Mouse (Mus musculus) liver, adult 2 months (tissue): Measurements from ENCODE around the gene Gm27021. TPM values are rescaled to one million over a fixed set of nuclear protein-coding genes. Genes with fewer than 3 reads are reported as not detected.
A peak's percentile ranks its signal among the peaks of the same experiment; 100 is the strongest.

Source experiments
- DNase-seq: peaks from one replicate; pipeline ENCODE4 v3.0.0-alpha.2; 2011; ENCODE audit warnings: low read depth, low spot score; ENCODE audit errors: extremely low read depth
- H3K27ac ChIP-seq: fragments of 200-500 bp; replicated peaks from 2 replicates; pipeline ENCODE4 v1.5.1; 2012; ENCODE audit warnings: low read depth, mild to moderate bottlenecking, control low read depth, inconsistent platforms, low read length; ENCODE audit not compliant: insufficient read depth
- H3K27me3 ChIP-seq: fragments of 200-500 bp; 2 replicates; pipeline ENCODE4 v1.6.1; 2012; ENCODE audit warnings: mild to moderate bottlenecking, moderate library complexity, low read length, inconsistent platforms; ENCODE audit not compliant: control insufficient read depth, insufficient read depth
- H3K36me3 ChIP-seq: fragments of 200-500 bp; 2 replicates; pipeline ENCODE4 v1.6.1; 2012; ENCODE audit warnings: low read length, inconsistent platforms; ENCODE audit not compliant: control insufficient read depth, insufficient read depth
- H3K4me1 ChIP-seq: fragments of 200-500 bp; 2 replicates; pipeline ENCODE4 v1.6.1; 2011; ENCODE audit warnings: low read length; ENCODE audit not compliant: control insufficient read depth, insufficient read depth
- H3K4me3 ChIP-seq: fragments of 200-500 bp; 2 replicates; pipeline ENCODE4 v1.5.1; 2011; ENCODE audit warnings: low read depth, mild to moderate bottlenecking, control low read depth, low read length, moderate library complexity; ENCODE audit not compliant: insufficient read depth
- H3K79me2 ChIP-seq: fragments of 200-500 bp; 2 replicates; pipeline ENCODE4 v1.6.1; 2012; ENCODE audit warnings: inconsistent platforms, mild to moderate bottlenecking, low read length, moderate library complexity; ENCODE audit not compliant: control insufficient read depth, insufficient read depth
- H3K9ac ChIP-seq: fragments of 200-500 bp; 2 replicates; pipeline ENCODE4 v1.6.1; 2012; ENCODE audit warnings: low read depth, mild to moderate bottlenecking, control low read depth, inconsistent platforms, low read length
- CTCF ChIP-seq: fragments of 200-500 bp; IDR thresholded peaks from 2 replicates; pipeline ENCODE4 v1.5.1; 2011; ENCODE audit warnings: low read depth, low read length, control low read depth
- POLR2A ChIP-seq: fragments of 200-500 bp; IDR thresholded peaks from 2 replicates; pipeline ENCODE4 v1.6.1; 2011; ENCODE audit warnings: low read length, control low read depth; ENCODE audit not compliant: insufficient read depth; ENCODE audit errors: extremely low read depth
- WGBS: fragments of 180-500 bp; shearing (Covaris S2); methylation state at CpG from one replicate; pipeline ENCODE4 v1.1.7; 2018; 5-methylcytosine and 5-hydroxymethylcytosine counted together
- polyA plus RNA-seq: library from polyadenylated mRNA; depleted of rRNA; stranded (reverse); fragments of >200 nt; gene quantifications from 2 replicates; pipeline ENCODE4 v1.2.3, GENCODE M21; 2012
- total RNA-seq: library from RNA; depleted of rRNA; stranded (reverse); fragments of >200 nt; gene quantifications from 2 replicates; pipeline ENCODE4 v1.2.3, GENCODE M21; 2014

Gene Gm27021
- total and polyA plus RNA-seq, 2 experiments, result not detected

DNA sequence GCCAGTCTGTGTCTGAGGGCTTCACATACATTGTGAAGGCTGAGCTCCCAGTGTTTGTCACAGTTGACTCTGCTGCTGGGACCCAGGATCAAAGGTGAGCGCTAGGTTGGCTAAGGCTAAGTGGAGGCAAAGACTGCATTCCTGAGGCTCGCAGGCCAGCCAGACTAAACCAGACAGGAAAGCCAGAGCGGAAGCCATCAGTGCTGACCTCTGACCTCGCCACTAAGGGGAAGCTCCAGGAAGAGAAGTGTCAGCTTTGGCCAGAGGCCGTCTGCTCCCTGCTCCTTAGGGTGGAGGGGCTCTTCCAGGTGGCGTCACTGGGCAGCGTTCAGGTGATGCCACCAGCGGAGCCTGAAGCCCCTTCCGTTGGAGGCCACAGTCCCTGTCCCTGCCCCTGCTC is 92.1 kb downstream of the Gm27021 start:
- H3K9ac ChIP-seq, result no peak overlapping the region
- no peaks in the 10 kb centered on the region for H3K27me3 ChIP-seq
- TF ChIP-seq CTCF (no peak), POLR2A (no peak)
- 64% methylated on average over 9 of the region's 9 CpGs for WGBS
- H3K4me3 ChIP-seq, result no peak overlapping the region
- DNase-seq, result no peak
- no peaks in the 10 kb centered on the region for H3K4me1 ChIP-seq
- H3K79me2 ChIP-seq, result no peaks in the 10 kb centered on the region
- peaks cover 65% of the 10 kb centered on the region for H3K36me3 ChIP-seq
- H3K27ac ChIP-seq, result no peak overlapping the region

DNA sequence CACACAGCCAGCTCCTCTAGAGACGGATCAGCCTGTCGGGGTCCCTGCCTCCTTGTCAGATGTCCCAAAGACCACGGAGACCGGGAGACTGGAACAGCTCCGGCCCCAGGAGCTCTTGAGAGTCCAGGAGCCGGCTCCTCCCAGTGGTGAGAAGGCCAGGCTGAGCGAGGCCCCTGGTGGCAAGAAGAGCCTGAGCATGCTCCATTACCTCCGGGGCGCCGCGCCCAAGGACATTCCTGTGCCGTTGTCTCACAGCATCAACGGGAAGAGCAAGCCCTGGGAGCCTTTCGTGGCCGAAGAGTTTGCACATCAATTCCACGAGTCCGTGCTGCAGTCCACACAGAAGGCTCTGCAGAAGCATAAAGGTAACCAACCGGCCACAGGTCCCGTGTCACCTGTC is 92.9 kb downstream of the Gm27021 start:
- no peak for TF ChIP-seq CTCF
- no peak for TF ChIP-seq POLR2A
- H3K9ac ChIP-seq, result no peak overlapping the region
- H3K27me3 ChIP-seq, result no peaks in the 10 kb centered on the region
- peaks cover 65% of the 10 kb centered on the region for H3K36me3 ChIP-seq
- H3K79me2 ChIP-seq, result no peaks in the 10 kb centered on the region
- DNase-seq, result no peak
- WGBS, result 87% methylated on average over 19 of the region's 19 CpGs
- no peak overlapping the region for H3K27ac ChIP-seq
- H3K4me3 ChIP-seq, result no peak overlapping the region
- H3K4me1 ChIP-seq, result no peaks in the 10 kb centered on the region

DNA sequence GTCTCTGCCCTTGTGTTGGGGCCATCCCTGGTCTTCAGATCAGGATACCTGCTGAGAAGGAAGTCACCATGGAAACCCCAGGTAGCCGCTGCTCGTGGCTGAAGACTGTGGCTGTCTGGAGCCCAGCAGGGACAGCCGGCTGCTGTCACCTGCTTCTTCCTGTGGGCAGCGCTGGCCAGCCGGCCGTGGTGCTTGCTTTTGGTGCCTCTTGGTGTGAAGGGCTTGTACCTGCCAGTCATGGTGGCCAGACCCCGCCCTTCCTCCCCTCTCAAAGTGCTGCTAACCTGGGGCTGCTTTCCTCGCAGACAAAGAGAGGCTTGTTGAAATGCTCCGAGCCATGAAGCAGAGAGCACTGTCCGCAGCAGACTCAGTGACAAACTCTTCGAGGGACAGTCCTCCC is 94.0 kb downstream of the Gm27021 start:
- Histone ChIP-seq H3K27me3 (no peaks in the 10 kb centered on the region), H3K4me1 (no peaks in the 10 kb centered on the region), H3K27ac (no peak overlapping the region), H3K9ac (no peak overlapping the region), H3K36me3 (peaks cover 61% of the 10 kb centered on the region), H3K79me2 (no peaks in the 10 kb centered on the region), H3K4me3 (no peak overlapping the region)
- DNase-seq, result no peak
- WGBS, result 97% methylated on average over 11 of the region's 11 CpGs
- TF ChIP-seq POLR2A (no peak), CTCF (no peak)

DNA sequence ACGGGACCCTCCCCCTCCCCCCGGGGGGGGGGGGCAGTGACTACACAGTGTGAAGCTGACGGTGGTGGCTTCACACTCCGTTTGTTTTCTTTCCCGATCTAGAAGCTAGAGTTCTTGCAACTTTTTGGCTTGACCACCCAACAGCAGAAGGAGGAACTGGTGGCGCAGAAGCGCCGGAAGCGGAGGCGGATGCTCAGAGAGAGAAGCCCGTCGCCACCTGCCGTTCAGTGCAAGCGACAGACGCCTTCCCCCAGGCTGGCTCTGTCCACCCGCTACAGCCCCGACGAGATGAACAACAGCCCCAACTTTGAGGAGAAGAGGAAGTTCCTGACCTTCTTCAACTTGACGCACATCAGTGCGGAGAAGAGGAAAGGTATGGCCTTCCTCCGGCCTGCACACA is 95.3 kb downstream of the Gm27021 start:
- no peak for TF ChIP-seq POLR2A
- no peak for TF ChIP-seq CTCF
- DNase-seq, result no peak
- Histone ChIP-seq H3K27me3 (no peaks in the 10 kb centered on the region), H3K4me1 (no peaks in the 10 kb centered on the region), H3K27ac (no peak overlapping the region), H3K79me2 (no peaks in the 10 kb centered on the region), H3K36me3 (peaks cover 53% of the 10 kb centered on the region), H3K9ac (no peak overlapping the region), H3K4me3 (no peak overlapping the region)
- 86% methylated on average over 21 of the region's 21 CpGs for WGBS

DNA sequence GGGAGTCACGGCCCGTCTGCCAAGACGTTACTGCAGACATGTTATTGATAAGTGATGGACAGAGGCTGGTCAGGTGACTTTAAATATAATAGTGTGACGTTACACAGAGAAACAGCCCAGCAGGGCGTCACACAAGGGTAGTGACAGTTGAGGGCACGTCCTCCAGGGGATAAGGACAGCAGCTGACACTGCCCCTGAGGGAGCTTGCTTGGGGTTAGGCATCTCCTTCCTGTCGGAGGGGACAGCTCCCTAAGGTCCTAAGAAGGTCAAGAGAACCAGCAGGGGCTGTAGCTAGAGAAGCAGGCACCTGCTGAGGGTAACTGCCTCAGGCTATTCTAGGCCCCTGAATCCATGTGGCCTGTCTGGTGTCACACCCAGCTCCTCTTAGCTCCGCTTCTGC is 96.3 kb downstream of the Gm27021 start:
- no peaks in the 10 kb centered on the region for H3K4me1 ChIP-seq
- TF ChIP-seq POLR2A (no peak), CTCF (no peak)
- H3K4me3 ChIP-seq, result no peak overlapping the region
- no peak overlapping the region for H3K27ac ChIP-seq
- peaks cover 44% of the 10 kb centered on the region for H3K36me3 ChIP-seq
- no peaks in the 10 kb centered on the region for H3K79me2 ChIP-seq
- no peak overlapping the region for H3K9ac ChIP-seq
- WGBS, result 96% methylated on average over 8 of the region's 8 CpGs
- no peak for DNase-seq
- H3K27me3 ChIP-seq, result no peaks in the 10 kb centered on the region

DNA sequence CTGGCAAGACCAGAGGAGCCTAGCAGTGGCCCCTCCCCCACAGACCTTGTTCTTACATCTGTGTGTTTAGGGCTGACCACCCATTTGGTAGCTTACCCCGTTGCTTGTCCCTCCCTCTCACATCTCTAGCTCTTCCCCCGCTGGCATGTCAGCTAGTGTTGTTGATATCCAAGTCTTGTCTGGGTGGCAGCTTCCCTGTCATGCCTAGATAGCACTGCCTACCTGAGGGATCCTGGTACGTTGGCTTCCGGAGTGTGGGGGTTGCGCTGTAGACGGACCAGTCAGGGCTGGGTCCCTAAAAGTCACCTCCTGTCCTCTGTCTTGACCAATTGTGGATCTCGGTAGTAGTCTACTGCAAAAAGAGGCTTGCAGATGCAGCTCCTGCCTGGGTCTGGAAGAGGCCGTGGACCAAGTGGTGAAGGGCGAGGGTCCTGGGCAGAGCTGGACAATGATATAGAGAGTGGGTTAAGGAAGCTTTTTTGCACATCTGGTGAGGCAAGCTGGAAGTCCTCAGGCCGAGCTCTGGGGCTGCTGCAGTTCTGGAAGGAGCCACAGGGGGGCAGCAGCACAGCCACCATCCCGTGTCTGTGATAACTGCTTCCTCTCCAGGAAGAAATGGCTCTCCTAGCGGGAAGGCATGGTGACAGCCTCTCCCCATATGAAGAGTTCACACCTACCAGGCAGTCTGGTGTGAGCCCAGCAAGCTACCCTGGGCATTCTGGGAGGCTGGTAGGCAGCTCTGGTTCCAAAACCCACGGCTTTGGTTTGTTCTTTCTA is 97.8 kb downstream of the Gm27021 start:
- 64% methylated on average over 13 of the region's 13 CpGs for WGBS
- H3K27ac ChIP-seq, result no peak overlapping the region

More for the DNA sequence above, 97.8 kb downstream of the Gm27021 start:
- peaks cover 38% of the 10 kb centered on the region for H3K36me3 ChIP-seq
- no peak for TF ChIP-seq POLR2A
- TF ChIP-seq CTCF, result peak; percentile 96
- H3K4me3 ChIP-seq, result no peak overlapping the region
- H3K9ac ChIP-seq, result no peak overlapping the region
- no peaks in the 10 kb centered on the region for H3K4me1 ChIP-seq
- H3K79me2 ChIP-seq, result no peaks in the 10 kb centered on the region
- DNase-seq, result no peak
- H3K27me3 ChIP-seq, result no peaks in the 10 kb centered on the region
